Mouse (Mus musculus) retina, postnatal 1 day (tissue): ENCODE results near the gene Csn1s2a.
"Not testable (repeated sequence)": the region's sequence is repeated elsewhere in the genome, so short reads cannot be mapped to it uniquely, and the experiment has no call there.

Experiments used
- DNase-seq: peaks from one replicate; pipeline ENCODE4 v3.0.0-alpha.2; 2012

The Csn1s2a gene

DNA sequence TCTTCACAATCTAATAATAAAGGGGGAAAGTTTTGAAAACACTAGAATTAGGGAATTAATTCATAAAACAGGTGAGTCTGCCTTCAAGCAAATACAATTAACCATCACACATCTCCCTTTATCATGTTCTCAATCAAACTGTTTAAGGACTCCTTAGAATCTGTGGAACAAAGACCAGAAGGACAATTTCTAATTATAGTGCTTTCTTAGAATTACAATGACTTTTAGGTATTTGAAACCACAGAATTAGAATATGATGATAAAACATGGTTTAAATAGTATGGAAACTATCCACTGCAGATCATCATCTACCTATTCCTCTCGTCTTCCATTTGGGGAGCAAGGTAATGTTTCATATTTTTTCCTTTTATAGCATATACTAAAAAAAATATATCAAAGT, at the start of gene Csn1s2a:
Gene Csn1s2a, plus strand, starts transcription at position 301 of the 400 bp plus-strand sequence.
- DNase-seq, result no peak

- no peak for DNase-seq
Measured at GRCm38 (mm10) chr5:87734821-87735220, 39.5 kb upstream of the Csn1s2a start.

DNA sequence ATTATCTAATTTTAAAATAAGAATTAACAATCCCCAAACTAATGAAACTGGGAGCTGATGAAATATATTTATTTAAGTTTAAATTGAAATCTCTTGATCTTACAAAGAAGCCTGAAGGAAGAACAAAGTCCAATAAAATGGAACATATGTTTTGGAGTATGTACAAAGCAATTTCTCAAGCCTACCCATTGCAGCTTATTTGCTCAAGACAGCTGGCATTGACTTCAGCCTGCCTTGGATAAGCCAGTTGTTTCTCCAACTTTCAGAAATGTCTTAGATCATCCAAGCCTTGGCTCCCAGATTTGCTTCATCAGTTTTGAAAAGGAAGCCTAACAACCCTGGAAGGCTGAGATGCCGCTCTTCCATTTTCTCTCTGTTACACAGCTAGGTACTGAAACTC, 20.9 kb upstream of the Csn1s2a start:
- DNase-seq, result no peak

DNA sequence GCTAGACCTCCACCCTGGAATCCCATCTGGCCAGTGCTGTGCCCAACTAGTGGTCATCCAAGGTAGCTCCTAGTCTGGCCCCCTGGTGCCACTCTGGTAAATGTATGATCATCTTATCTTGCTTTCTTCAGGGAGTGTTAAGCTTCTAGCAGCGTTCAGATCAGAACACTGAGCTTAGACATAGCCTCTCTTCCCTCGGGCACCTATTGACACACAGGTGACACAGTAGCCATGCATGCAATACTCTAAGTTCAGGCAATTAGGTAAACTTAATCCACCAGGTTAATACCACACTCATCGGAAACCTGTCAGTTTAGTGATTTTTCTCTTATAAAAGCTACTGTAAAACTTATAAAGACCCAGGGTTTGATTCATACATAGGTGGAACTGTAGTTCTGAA, 9.8 kb upstream of the Csn1s2a start:
- DNase-seq, result no peak

DNA sequence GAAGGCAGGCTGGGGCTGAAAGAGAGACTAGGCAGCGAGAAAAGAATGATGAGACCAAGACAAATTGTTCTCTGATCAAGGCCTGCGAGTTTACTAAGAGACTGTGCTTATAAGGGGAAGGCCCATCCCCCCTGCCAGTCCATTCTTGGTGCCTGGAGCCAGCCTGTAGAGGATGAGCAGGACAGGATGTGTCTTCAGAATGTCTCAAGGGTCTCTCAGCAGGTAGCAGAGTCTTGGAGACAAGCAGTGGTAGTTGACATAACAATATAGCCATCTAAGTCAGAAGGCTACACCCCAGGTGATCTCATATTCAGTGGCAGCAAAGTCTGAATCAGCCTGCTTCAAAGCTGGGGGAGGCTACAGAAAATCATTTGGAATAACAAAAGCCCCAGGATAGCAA, 2.2 kb upstream of the Csn1s2a start:
- not testable (repeated sequence) for DNase-seq

GRCm38 (mm10) chr5:87782731-87783130, 8.4 kb downstream of the Csn1s2a start:
- peak; percentile 6 for DNase-seq

GRCm38 (mm10) chr5:87807782-87808181, 33.4 kb downstream of the Csn1s2a start, which contains the start of gene Csn1s2b:
TSS of gene Csn1s2b (plus strand) at chr5:87808082.
- no peak for DNase-seq

DNA sequence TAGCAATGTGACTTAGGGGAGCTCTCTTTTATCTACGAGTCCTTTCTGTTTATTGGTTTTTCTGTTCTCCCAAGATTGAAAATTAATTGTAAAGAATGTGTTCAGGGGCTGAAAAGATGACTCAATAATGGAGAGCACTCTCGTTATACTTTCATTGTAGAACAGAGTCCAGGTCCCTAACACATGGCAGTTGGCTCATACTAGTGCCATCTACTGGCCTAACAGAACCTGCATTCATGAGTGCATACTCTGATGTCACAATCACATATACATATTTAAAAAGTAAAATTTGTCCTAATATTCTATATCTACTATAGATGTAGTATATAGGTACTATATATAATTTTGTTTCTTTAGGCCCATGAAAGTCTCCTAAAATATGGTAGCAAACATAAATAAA, 34.9 kb downstream of the Csn1s2a start:
- no peak for DNase-seq

- DNase-seq, result no peak
Measured at GRCm38 (mm10) chr5:87825386-87825785, 51.0 kb downstream of the Csn1s2a start, which contains the start of gene Prr27. TSS of gene Prr27 (plus strand) at chr5:87825686.
